Mouse (Mus musculus) neural tube, embryonic 11.5 days (tissue): ENCODE data around the gene Fhad1. TPM values are rescaled to one million over a fixed set of nuclear protein-coding genes. Genes with fewer than 3 reads are reported as not detected.

ENCODE experiments used
- ATAC-seq: fragments of 200-750 bp; cut with Nextera tagmentation; 2 replicates; pipeline ENCODE4 v1.8.0; 2017; ENCODE audit warnings: moderate number of reproducible peaks, mild to moderate bottlenecking, moderate TSS enrichment, moderate library complexity; ENCODE audit not compliant: insufficient read depth, low FRiP score, low TSS enrichment
- DNase-seq: peaks from one replicate; pipeline ENCODE4 v3.0.0-alpha.2; 2015; ENCODE audit warnings: low spot score
- H3K27ac ChIP-seq: fragments of 300-500 bp; sonication (generic); 2 replicates; pipeline ENCODE4 v1.5.1; 2014; ENCODE audit warnings: low read depth, mild to moderate bottlenecking, low read length
- H3K27me3 ChIP-seq: fragments of 300-500 bp; sonication (generic); 2 replicates; pipeline ENCODE4 v1.6.1; 2014; ENCODE audit warnings: mild to moderate bottlenecking, low read length, mixed read lengths; ENCODE audit not compliant: control insufficient read depth, insufficient read depth
- H3K36me3 ChIP-seq: fragments of 300-500 bp; sonication (generic); 2 replicates; pipeline ENCODE4 v1.6.1; 2014; ENCODE audit warnings: mild to moderate bottlenecking, low read length, moderate library complexity, mixed read lengths; ENCODE audit not compliant: control insufficient read depth, insufficient read depth
- H3K4me1 ChIP-seq: fragments of 300-500 bp; sonication (generic); 2 replicates; pipeline ENCODE4 v1.6.1; 2014; ENCODE audit warnings: low read length, mixed read lengths; ENCODE audit not compliant: control insufficient read depth, insufficient read depth
- H3K4me2 ChIP-seq: fragments of 300-500 bp; sonication (generic); 2 replicates; pipeline ENCODE4 v1.6.1; 2014; ENCODE audit warnings: low read depth, mild to moderate bottlenecking, moderate library complexity
- H3K4me3 ChIP-seq: fragments of 300-500 bp; sonication (generic); 2 replicates; pipeline ENCODE4 v1.5.1; 2014; ENCODE audit warnings: low read depth, low read length
- H3K9ac ChIP-seq: fragments of 300-500 bp; sonication (generic); 2 replicates; pipeline ENCODE4 v1.6.1; 2014; ENCODE audit warnings: mild to moderate bottlenecking, low read length
- H3K9me3 ChIP-seq: fragments of 300-500 bp; sonication (generic); 2 replicates; pipeline ENCODE4 v1.6.1; 2016; ENCODE audit warnings: low read length; ENCODE audit not compliant: control insufficient read depth
- WGBS: fragments of 180-500 bp; shearing (Covaris S2); extraction: QIAGEN DNeasy Blood & Tissue Kit; methylation state at CpG from one replicate; pipeline ENCODE4 v1.1.7; 2014; 5-methylcytosine and 5-hydroxymethylcytosine counted together
- polyA plus RNA-seq: library from polyadenylated mRNA; unstranded; fragments of >200 nt; fragmentation: Nextera tagmentation; extraction: Ambion mirVana; gene quantifications from 2 replicates; pipeline ENCODE4 v1.2.1, GENCODE M21; 2014

Fhad1 gene
- 1.5 and 1.8 TPM in 2 replicates for polyA plus RNA-seq

DNA sequence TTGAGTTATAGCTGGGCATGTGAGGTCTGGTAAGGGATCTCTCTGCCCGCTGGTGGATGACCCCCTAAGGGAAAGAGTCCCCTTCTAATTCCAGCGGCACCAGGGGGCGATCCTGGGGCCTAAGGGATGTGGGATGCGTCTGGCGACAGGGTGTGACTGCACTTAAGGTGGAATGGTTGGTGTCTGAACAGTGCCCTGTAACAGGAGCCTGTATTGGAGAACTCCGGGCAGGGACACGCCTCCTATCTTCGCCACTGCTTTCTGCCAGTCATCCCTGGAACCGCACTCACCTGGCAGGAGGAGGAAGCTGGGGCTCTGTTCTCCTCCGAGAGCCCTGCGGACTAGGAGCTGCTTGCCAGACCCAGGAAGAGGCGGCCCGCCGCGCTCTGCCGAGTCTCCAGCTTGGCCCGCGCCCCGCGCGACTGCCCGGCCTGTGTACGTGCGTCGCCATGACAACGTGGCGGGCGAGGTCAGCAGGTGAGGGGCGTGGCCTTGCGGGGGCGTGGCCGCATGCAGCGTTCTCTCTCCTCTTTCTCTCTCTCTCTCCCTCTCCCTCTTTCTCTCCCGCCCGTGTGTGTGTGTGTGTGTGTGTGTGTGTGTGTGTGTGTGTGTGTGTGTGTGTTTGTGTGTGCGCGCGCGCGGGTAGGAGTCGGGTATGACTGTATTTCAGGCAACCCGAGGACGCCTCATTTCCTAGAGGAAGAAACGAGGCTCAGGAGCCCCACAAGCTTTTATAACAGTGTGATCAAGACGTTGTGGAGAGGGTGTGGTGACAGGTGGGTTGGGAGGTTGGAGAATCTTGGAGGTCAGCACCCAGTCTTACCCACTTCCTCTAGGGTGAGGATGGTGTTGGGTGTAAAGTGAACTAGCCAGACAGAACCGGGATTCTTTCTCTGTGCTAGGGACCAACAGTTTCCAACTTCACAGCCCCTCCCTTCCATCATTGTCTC, at the start of gene Fhad1:
Fhad1 (minus strand) TSS at position 424 of the 950 bp plus-strand sequence.
- ATAC-seq (peak; percentile 91), DNase-seq (peak; percentile 86)
- Histone ChIP-seq H3K27me3 (no peaks in the 10 kb centered on the region), H3K9ac (peak within 1 kb of the TSS; percentile 12; the same call in 1 of the 2 replicates), H3K4me2 (peak within 1 kb of the TSS; percentile 59), H3K4me3 (peak within 1 kb of the TSS; percentile 31), H3K36me3 (no peaks in the 10 kb centered on the region), H3K27ac (no peak within 1 kb of the TSS), H3K4me1 (peaks cover 11% of the 10 kb centered on the region; the same call in 1 of the 2 replicates), H3K9me3 (no peaks in the 10 kb centered on the region)
- 1% methylated on average over 43 of the region's 46 CpGs for WGBS

GRCm38 (mm10) chr4:142063057-142063534, 48.2 kb upstream of the Fhad1 start:
- no peaks in the 10 kb centered on the region for H3K27me3 ChIP-seq
- no peaks in the 10 kb centered on the region for H3K9me3 ChIP-seq
- H3K36me3 ChIP-seq, result no peaks in the 10 kb centered on the region
- H3K9ac ChIP-seq, result no peak overlapping the region
- ATAC-seq (no peak), DNase-seq (no peak)
- H3K27ac ChIP-seq, result no peak overlapping the region
- 87% methylated on average over 8 of the region's 8 CpGs for WGBS
- no peak overlapping the region for H3K4me3 ChIP-seq
- 0 out of 2 replicates have a peak, but pooled peaks cover 6% of the 10 kb centered on the region for H3K4me1 ChIP-seq
- no peak overlapping the region for H3K4me2 ChIP-seq

DNA sequence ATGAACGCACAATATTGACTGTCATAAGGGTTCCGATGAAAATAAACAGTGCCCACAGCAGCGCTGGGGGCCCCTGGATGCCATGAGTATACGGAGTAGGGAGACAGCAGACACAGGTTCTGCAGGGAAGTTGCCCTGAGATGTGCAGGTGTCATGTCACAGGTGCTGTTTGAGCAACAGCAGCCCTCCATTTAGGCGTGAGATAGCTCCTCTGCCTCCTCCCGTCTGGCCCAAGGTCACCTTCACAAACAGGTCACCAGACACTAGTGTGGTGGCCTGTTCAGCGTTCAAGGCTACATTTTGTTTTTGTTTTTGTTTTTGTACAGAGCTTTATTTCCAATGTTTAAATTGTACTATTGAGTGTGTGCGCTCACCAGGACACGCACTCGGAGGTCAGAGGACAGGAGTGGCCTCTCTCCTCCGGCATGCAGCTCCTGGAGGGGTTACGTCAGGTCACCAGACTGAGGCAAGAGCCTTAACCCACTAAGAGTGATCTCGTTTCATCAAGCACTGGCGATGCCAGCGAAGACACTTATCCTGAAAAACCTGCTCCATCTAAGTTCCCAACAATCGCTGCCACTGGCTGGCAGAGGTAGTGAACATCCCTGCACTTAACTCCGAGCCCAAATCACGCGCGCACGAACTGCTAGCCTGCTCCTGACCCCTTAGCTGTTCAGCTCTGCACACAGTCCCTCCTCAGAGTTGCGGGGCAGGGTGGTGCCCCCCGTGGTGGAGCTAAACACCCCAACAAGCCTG, 46.8 kb upstream of the Fhad1 start:
- Histone ChIP-seq H3K36me3 (no peaks in the 10 kb centered on the region), H3K4me2 (no peak overlapping the region), H3K4me3 (no peak overlapping the region), H3K9ac (no peak overlapping the region), H3K4me1 (0 out of 2 replicates have a peak, but pooled peaks cover 6% of the 10 kb centered on the region), H3K9me3 (no peaks in the 10 kb centered on the region), H3K27ac (no peak overlapping the region), H3K27me3 (no peaks in the 10 kb centered on the region)
- no peak for DNase-seq
- ATAC-seq, result no peak
- 67% methylated on average over 23 of the region's 23 CpGs for WGBS

DNA sequence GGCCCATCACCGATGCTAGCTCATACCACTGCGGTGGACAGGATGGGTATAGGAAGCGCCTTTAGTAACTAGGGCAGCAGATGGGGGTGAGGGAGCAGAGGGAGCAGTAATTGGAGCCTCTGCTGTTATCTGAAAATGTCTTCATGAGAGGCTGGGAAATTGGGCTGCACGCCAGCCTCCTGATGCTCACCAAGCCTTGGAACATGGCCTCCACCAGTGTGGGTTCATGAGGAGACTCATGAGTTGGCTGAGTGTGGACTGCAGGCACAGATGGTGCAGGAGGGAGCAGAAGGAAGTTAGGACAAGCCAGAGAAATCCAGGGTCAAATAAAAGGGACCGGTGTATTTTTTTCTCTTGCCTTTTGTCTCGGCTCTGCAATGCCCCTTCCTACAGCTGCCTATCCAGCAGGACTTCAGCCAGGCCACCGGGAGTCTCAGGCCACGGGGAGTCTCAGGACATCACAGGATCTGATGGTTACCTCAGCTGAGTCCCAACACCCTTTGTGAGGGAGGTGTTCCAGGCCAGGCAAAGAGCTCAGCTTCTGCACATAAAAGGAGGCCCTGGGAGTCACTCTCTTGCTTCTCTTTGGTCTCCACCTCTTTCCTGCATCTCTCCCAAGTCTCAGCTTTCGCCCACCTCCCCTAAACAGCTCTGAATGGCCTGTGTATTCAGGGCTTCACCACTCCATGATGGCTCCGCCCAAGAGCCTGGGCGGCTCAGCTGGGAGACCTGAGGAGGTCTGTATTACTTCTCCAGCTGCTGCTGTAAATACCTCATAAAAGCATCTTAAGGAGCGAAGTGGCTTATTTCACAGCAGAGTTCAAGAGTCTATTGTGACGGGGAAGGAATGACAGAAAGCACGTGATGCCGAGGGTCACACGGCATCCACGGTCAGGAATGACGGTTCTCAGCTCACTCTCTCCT, 45.8 kb upstream of the Fhad1 start:
- Histone ChIP-seq H3K4me3 (no peak overlapping the region), H3K27ac (no peak overlapping the region), H3K9ac (no peak overlapping the region; the same call in 1 of the 2 replicates), H3K4me2 (no peak overlapping the region), H3K36me3 (no peaks in the 10 kb centered on the region), H3K27me3 (no peaks in the 10 kb centered on the region), H3K9me3 (no peaks in the 10 kb centered on the region), H3K4me1 (0 out of 2 replicates have a peak, but pooled peaks cover 6% of the 10 kb centered on the region)
- ATAC-seq (no peak), DNase-seq (no peak)
- WGBS, result 38% methylated on average over 18 of the region's 18 CpGs

GRCm38 (mm10) chr4:142059841-142060193, 44.9 kb upstream of the Fhad1 start:
- DNase-seq (no peak), ATAC-seq (no peak)
- H3K9ac ChIP-seq, result no peak overlapping the region
- 92% methylated on average over 8 of the region's 8 CpGs for WGBS
- no peak overlapping the region for H3K4me2 ChIP-seq
- no peak overlapping the region for H3K4me3 ChIP-seq
- no peak overlapping the region for H3K27ac ChIP-seq
- no peaks in the 10 kb centered on the region for H3K36me3 ChIP-seq
- 0 out of 2 replicates have a peak, but pooled peaks cover 6% of the 10 kb centered on the region for H3K4me1 ChIP-seq
- H3K9me3 ChIP-seq, result no peaks in the 10 kb centered on the region
- no peaks in the 10 kb centered on the region for H3K27me3 ChIP-seq

GRCm38 (mm10) chr4:142059113-142059840, 44.4 kb upstream of the Fhad1 start:
- 79% methylated on average over 13 of the region's 13 CpGs for WGBS

GRCm38 (mm10) chr4:142057529-142058216, 42.8 kb upstream of the Fhad1 start:
- ATAC-seq, result no peak

More at GRCm38 (mm10) chr4:142059113-142059840, 44.4 kb upstream of the Fhad1 start:
- Histone ChIP-seq H3K4me3 (no peak overlapping the region), H3K27ac (no peak overlapping the region), H3K9ac (no peak overlapping the region), H3K9me3 (no peaks in the 10 kb centered on the region), H3K4me1 (0 out of 2 replicates have a peak, but pooled peaks cover 6% of the 10 kb centered on the region), H3K4me2 (no peak overlapping the region), H3K36me3 (no peaks in the 10 kb centered on the region), H3K27me3 (no peaks in the 10 kb centered on the region)
- ATAC-seq (no peak), DNase-seq (no peak)

More at GRCm38 (mm10) chr4:142057529-142058216, 42.8 kb upstream of the Fhad1 start:
- Histone ChIP-seq H3K4me2 (no peak overlapping the region), H3K9me3 (no peaks in the 10 kb centered on the region), H3K36me3 (no peaks in the 10 kb centered on the region), H3K4me1 (0 out of 2 replicates have a peak, but pooled peaks cover 6% of the 10 kb centered on the region), H3K4me3 (no peak overlapping the region), H3K9ac (no peak overlapping the region), H3K27ac (no peak overlapping the region), H3K27me3 (no peaks in the 10 kb centered on the region)
- WGBS, result 85% methylated on average over 22 of the region's 22 CpGs
- DNase-seq, result no peak
